Mouse (Mus musculus): ENCODE results near the gene Ahdc1. TPM values are rescaled to one million over a fixed set of nuclear protein-coding genes. Genes with fewer than 3 reads are reported as not detected.
A peak's percentile ranks its signal among the peaks of the same experiment; 100 is the strongest.
"Not testable (repeated sequence)": the region's sequence is repeated elsewhere in the genome, so short reads cannot be mapped to it uniquely, and the experiment has no call there.

Ahdc1 gene
- total RNA-seq, 2 experiments from 2014 or later: 41.1 to 48.7 TPM

GRCm38 (mm10) chr4:132997469-132998237, 13.4 kb upstream of the Ahdc1 start:
- DNase-seq: no peak

DNA sequence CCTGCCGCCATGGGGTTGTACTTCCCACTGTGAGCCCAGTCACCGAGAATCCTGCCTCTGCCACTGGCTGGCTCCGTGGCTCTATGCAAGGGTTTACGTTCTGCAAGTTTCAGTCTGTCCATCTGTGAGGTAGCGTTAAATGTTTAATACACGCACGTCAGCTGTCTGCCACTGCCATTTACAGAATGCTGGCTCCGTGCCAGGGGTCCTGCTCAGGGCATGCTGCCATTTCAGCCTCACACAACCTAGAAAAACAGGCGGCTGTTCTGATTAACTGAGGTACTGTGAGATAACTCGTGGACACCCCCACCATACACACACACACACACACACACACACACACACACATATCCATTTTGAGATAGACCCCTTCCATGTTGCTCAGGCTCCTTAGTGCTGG, 8.2 kb upstream of the Ahdc1 start:
- peak; percentile 86 for DNase-seq

GRCm38 (mm10) chr4:133003316-133004018, 7.6 kb upstream of the Ahdc1 start:
- no peak for DNase-seq

DNA sequence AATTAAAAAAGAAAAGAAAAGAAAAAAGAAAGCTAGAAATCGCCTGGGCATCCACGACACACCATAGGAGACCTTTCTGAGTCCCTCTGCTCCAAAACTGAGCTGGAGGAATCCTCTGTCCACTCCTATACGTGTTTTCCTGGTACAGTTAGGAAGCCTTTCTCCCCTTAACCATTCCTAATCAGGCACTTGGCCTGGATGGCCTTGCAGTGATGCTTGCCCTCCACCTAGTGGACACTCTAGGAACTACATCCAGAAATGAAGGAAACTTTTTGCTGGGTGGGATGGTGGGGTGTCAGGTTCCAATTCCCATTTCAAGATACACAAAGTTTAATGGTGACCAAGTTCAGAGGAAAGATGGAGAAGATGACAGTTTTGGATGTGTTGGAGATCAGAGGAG, 5.8 kb upstream of the Ahdc1 start:
- peak; percentile 88 for DNase-seq

DNA sequence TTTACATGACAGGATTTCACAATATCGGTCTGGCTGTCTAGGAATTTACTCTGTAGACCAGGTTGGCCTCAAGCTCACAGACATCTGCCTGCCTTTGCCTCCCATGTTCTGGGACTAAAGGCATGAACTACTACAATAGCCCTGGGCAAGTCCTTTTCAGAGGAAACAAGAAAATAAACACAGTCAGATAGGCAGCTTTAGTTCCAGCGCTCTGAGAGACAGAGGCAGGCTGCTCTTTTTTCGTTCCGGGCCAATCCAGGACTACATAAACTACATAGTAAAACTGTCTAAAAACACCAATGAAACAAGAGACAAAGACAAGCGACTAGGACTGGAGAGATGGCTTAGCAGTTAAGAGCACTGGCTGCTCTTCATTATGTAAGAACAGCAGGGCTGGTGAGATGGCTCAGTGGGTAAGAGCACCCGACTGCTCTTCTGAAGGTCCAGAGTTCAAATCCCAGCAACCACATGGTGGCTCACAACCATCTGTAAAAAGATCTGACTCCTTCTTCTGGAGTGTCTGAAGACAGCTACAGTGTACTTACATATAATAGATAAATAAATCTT, 5.1 kb upstream of the Ahdc1 start:
- DNase-seq: not testable (repeated sequence)

GRCm38 (mm10) chr4:133007513-133008380, 3.3 kb upstream of the Ahdc1 start:
- no peak for DNase-seq

- DNase-seq: peak; percentile 81
Measured at GRCm38 (mm10) chr4:133009131-133009530, 1.9 kb upstream of the Ahdc1 start.

DNA sequence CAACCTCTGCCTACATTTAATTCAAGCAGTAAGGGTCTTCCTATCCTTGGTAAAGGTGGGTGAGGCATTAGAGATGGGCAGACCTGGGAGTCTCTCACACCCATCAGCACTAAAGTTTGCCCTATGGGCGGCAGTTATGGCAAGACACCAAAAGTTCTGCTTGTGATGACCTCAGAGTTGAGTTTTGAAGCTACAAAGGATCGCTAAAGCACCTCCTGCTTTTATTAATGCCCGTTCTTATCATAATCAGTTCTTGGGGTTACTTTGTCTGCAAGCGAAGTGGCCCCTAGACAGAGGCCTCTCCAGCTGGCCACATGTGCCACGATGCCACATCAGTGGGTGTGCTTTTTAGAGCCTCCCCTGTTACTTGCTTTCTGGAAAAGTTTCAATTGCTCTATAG, 1.4 kb upstream of the Ahdc1 start:
- DNase-seq: no peak

DNA sequence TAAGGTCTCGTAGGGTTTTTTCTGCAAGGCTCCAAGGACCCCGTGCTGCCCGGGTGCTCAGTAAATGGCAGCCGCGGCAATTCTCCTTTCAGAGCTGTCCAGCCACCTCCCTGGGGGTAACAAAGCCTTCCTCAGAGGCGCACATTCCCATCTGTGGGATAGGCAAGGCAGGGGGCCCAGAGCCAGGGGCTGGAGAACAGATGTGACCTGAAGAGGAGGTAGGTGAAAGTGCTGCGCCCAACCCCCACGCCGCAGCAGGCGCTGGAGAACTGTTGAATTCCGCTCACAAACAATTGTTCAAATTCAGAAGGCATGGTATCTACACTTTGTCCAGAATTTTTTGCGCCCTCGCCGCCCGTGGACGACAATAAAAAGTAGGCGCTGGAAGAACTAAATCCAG, 449 bp upstream of the Ahdc1 start:
- DNase-seq: no peak

GRCm38 (mm10) chr4:133011821-133012775, 1.0 kb downstream of the Ahdc1 start:
- peak; percentile 70 for DNase-seq

- DNase-seq: peak; percentile 58
Measured at GRCm38 (mm10) chr4:133012776-133013265, 1.8 kb downstream of the Ahdc1 start.

DNA sequence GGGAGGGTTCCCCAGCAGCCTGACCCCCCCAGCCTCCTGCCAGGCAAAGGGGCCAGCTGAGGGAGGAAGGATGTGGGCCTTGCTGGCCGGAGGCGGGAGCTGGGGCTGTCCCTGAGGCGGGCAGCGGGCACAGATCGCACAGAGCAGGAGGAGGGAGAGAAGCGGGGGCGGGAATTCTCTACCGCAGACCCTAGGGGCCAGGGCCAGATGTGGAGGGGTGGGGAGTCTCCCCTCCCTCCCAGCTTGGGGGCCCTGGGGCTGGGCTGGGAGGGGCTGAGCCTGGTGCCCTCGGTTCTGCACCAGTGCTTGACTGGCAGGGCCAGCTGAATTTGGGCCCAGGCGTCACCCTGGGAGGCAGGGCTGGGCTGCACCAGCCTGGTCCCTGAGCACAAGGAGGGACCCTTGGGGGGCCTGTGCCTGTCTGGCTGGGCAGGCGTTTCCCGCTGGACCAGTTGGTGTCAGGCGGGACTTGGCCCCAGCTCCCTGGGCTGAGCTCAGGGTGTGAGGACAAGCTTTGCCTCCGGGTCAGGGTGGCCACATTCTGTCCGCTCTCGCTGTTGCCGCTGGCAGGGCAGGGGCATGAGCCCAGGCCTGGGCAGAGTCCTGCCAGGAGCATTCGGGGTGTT, 2.3 kb downstream of the Ahdc1 start:
- peak; percentile 62 for DNase-seq

DNA sequence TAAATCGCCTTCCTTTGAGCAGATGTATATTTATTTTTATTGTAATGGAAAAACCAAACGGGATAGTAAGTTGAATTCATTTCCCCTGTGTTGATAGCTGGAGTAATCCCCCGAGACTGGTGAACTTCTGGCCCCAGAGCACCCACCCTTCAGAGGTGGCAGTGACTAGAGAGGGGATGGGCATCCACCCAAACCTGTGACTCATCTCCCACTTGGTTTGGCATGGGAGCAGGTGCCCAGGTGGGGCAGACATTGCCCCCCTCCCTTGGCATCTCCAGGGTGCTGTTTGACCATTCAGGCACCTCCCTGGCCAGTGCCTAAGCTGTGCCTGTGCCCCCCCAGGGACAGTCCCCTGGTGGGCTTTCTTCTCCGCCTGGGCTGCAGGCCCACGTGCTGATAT, 3.0 kb downstream of the Ahdc1 start:
- no peak for DNase-seq

DNA sequence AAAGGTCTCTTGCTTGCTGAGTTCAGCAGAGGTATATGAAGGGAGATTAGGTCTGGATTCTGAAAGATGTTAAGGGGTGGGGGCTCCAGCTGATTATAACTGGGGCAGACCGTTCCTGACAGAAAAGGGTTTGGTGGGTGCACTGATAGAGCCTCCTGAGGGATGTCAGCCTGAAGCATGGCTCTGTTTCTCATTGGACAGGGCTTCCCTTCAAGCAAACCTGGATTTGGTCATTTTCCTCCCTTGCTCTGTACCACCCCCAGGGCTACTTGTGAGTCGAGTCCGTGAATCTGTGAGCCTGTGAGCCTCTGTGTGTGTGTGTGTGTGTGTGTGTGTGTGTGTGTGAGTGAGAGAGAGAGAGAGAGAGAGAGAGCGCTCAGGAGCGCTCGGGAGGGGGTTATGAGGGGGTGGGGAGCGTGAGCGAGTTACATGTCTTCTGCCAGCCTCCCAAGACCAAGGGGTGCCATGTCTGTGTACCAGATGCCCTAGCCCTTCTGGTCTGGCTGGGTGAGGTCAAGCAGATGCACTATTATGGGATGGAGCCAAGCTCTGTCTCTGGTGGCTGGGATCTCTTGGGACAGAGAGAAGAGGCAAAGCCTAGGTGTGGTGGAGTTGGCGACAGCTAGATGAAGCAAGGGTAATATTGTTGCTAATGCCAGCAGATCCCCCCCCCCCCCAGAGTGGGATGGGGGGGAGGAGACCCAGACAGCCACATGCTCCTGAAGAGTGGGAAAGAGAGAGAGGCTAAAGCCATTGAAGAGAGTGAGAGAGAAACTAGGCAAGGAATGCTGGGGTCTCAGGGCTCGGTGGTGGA, 4.0 kb downstream of the Ahdc1 start:
- DNase-seq: no peak

DNA sequence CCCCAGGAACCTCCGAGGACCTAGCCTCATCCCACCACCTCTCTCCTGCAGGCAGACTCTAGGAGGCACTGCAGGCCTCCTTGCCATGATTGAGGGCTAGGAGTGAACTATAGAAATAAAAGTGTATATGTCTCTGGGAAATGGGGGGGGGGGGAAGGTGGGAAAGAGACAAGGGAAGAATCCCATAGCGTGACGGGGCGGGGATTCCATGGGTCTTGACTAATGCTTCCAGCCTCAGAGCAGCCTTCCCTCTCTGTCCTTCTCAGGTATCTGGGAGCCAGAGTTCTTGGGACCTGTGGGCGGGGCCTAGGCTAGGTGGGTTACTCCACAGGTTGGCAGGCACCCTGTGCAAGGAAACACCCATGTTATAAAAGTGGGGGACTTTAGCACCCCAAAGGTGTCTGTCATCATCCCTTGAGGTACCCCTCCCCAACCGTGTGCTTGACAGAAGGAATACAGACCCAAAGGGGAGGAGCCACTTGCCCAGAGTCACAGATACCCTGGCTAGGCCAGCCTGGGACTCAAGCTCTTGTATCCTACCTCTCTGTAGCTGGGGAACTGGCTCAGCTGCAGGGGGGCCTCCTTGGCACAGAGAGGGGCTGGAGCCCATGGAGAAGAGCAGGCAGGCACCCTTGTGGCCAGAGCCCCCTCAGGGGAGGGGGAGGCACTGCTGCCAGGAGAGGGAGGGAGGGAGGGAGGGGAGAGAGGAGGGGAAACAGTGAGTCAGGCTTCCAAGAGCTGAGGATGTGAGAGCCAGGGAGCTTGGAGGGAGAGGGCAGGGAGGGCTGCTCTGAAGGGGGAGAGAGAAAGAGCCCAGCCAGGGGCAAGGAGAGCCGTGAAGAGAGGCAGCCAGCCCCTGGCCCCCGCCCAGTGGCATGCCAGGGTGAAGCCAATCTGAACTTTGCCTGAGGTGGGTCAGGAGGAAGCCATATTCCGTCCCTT, 4.9 kb downstream of the Ahdc1 start:
- DNase-seq: no peak

- peak; percentile 67 for DNase-seq
Measured at GRCm38 (mm10) chr4:133016677-133017415, 5.8 kb downstream of the Ahdc1 start.

DNA sequence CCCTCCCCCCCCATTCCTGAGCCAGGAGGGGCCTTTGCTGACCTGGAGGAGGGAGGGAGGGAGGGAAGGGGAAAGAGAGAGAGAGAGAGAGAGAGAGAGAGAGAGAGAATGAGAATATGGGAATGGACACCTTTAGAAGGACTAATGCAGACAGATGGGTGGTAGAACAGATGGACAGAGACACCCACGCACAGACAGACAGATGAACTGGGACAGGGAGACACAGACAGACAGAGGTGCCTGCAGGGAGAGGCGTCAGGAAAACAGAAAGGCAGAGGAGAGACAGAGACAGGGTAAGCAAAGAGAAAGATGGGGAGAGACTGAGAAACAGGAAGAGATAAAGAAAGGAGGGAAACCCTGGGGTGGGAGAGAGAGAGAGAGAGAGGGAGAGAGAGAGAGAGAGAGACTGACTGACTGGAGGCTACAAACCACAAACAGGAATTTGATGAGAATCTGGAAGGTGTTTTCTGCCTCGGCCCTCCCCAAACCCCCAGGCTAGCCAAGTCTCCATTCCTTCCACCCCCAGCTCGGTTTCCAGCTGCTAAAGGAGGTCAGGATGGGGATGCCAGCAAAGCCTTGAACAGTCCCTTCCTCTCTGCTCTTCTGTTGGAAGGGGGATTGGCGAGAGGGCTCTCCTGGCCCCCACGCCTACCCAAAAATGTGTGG, 6.7 kb downstream of the Ahdc1 start:
- no peak for DNase-seq

All from heart, postnatal 4 days (tissue).